Mouse (Mus musculus) small intestine, adult 2 months (tissue): ENCODE results near the gene Lgals3bp.

Experiments
- CTCF ChIP-seq: fragments of 200-500 bp; IDR thresholded peaks from 2 replicates; pipeline ENCODE4 v1.5.1; 2012; ENCODE audit warnings: low read depth, mild to moderate bottlenecking, control low read depth, inconsistent platforms, low read length, moderate library complexity, mixed read lengths; ENCODE audit not compliant: insufficient replicate concordance, insufficient read length; ENCODE audit errors: extremely low read depth
- POLR2A ChIP-seq: fragments of 200-500 bp; IDR thresholded peaks from 2 replicates; pipeline ENCODE4 v1.6.1; 2012; ENCODE audit warnings: low read depth, mild to moderate bottlenecking, control low read depth, inconsistent platforms, low read length, moderate library complexity

DNA sequence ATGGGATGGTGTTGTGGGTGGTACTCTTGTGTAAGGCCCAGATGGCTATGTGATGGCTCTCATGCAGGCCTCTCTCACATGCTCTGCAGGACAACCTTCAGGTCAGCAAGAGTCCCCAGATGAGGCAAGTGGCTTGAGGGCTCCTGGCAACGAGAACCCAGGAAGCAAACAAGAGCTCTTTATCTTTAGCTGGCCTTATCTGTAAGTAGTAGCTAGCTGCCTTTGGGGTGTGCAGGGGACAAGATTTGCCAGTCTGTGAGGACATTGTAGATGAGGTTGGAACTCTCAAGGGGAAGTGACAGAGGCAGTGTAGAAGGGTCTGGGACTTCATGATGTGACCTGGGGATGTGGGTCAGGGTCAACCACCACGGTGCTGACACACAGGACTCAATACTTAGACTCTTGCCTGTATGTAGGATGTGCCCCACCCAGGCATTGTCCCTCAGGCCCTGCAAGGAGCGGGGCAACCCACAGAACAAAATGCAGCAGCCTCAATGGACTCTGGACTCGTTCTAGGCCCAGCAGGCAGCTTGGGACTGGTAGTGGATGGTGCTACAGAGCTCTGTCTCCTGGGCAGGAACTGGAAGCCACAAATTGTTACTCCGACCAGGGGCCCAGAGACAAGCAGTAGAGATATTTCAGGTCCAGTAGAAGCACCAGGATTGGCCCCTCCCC is 1.9 kb downstream of the Lgals3bp start:
- TF ChIP-seq POLR2A (peak; percentile 25; the same call in 1 of the 2 replicates), CTCF (no peak)
